Mouse (Mus musculus) erythroblast, embryonic 14.5 days (primary cell): ENCODE measurements around the gene Slf2.

Source experiments
- GATA1 ChIP-seq: IDR thresholded peaks from 2 replicates; pipeline ENCODE4 v1.6.1; 2012; ENCODE audit warnings: low read length, inconsistent platforms, mixed read lengths
- TAL1 ChIP-seq: IDR thresholded peaks from 3 replicates; pipeline ENCODE4 v1.6.1; 2012; ENCODE audit warnings: low read length, inconsistent platforms, mixed read lengths

DNA sequence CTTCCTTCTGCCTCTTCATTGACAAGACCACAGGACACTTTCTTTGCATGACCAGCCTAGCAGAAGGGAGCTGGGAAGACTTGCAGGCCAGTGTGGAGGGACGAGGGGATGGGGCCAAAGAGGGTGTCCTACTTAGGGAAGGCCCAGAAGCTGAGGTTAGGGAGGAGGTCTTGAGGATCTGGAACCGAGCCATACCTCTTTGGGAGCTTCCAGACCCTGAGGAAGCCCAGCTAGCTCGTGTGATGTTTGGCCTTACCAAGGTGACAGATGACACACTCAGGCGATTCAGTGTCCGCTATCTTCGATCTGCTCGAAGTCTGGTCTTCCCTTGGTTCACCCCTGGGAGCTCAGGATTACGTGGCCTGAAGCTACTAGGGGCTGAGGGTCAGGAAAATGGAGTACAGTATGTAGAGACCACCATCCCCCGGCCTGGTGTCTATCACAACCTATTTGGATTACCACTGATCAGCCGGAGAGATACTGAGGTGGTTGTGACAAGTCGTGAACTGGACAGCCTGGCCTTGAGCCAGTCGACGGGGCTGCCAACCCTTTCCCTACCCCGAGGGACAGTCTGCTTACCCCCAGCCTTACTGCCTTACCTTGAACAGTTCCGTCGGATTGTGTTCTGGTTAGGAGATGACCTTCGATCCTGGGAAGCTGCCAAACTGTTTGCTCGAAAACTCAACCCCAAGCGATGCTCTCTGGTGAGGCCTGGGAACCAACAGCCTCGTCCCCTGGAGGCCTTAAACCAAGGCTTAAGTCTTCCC lies 76.7 kb downstream of the Slf2 start:
- no peak for TF ChIP-seq GATA1
- no peak for TF ChIP-seq TAL1
